Comparison of ENCODE assay signal across 11 mouse cellular contexts in the genomic region with DNA sequence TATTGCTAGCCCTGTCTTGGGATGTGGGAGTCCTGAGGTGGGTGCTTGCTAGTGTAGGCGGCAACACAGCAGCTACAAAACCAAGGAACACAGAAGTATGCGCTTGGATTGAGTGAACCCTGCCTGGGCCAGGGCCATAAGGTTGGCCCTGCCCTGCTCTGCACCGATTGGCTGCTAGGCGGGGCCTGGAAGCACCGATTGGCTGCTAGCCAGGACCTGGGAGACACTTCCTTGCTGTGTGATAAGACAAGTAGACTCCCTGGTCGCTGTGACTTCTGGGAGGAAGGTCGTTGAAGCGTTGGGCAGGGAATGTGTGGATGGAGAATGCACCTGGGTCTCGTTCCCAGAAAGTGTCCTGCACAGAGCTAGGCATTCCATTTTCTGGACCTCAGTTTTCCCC. TPM values are rescaled to one million over a fixed set of nuclear protein-coding genes. Genes with fewer than 3 reads are reported as not detected.
DNase-seq lines count a peak whose midpoint lies in the region; ATAC-seq and TF ChIP-seq lines count a peak whose summit lies in the region.
"Had no signal": no experiment of that assay in that cellular context is flagged by ENCODE, and none has a peak within 500 bp of the region (broad histone marks: within the 10 kb centered on the region; RNA-seq: fewer than 3 reads in every experiment).

No protein-coding gene starts in this region.

- no peak overlapping the region for H3K4me3 ChIP-seq in lung, embryonic 14.5 days (ENCODE audit: low read depth, low read length)
- H3K4me3 ChIP-seq in liver, postnatal 0 days (ENCODE audit: low read depth, low read length): no peak overlapping the region
- H3K4me3 ChIP-seq: embryonic facial prominence, embryonic 12.5 days had no signal

- H3K9ac ChIP-seq in lung, embryonic 14.5 days: no peak overlapping the region
- no peak overlapping the region for H3K9ac ChIP-seq in liver, postnatal 0 days (replicated peaks)
- H3K9ac ChIP-seq: embryonic facial prominence, embryonic 12.5 days had no signal

- intact Hi-C loops in gastrocnemius, postnatal 14 days (cut with DNase I; ENCODE audit: low total_unique reads): no loop called here

- TF ChIP-seq CTCF in lung, embryonic 14.5 days (IDR thresholded peaks at IDR 0.05; ENCODE audit: low read depth): no peak
- TF ChIP-seq CTCF in liver, postnatal 0 days (IDR thresholded peaks at IDR 0.05; ENCODE audit: low read depth): no peak

- H3K9me3 ChIP-seq in lung, embryonic 14.5 days (ENCODE audit: low read depth, low read length): no peaks in the 10 kb centered on the region
- H3K9me3 ChIP-seq in liver, postnatal 0 days (ENCODE audit: low read length): no peaks in the 10 kb centered on the region
- H3K9me3 ChIP-seq: embryonic facial prominence, embryonic 12.5 days had no signal

- no peaks in the 10 kb centered on the region; the same call in 1 of the 2 replicates for H3K4me1 ChIP-seq in lung, embryonic 14.5 days (ENCODE audit: insufficient read depth)
- 0 out of 2 replicates have a peak, but pooled peaks cover 2% of the 10 kb centered on the region for H3K4me1 ChIP-seq in liver, postnatal 0 days (ENCODE audit: insufficient read depth)
- H3K4me1 ChIP-seq: embryonic facial prominence, embryonic 12.5 days had no signal

- peak; percentile 62; the same call in 1 of the 2 replicates for ATAC-seq in lung, embryonic 14.5 days (ENCODE audit: insufficient read depth)
- ATAC-seq in liver, postnatal 0 days: no peak

- TF ChIP-seq EP300 in liver, postnatal 0 days (IDR thresholded peaks at IDR 0.05; ENCODE audit: low read depth): no peak

- 27% methylated on average over 9 of the region's 9 CpGs for WGBS in lung, embryonic 14.5 days
- 32% methylated on average over 9 of the region's 9 CpGs for WGBS in liver, postnatal 0 days (ENCODE audit: insufficient replicate concordance)

- peak; percentile 69 for DNase-seq in lung, embryonic 14.5 days
- no peak for DNase-seq in lung, postnatal 14 days
- DNase-seq in NIH3T3 (ENCODE audit: low read depth): peak; percentile 12
- peak; percentile 61 for DNase-seq in cerebellum, adult 9-11 months
- peak; percentile 64 for DNase-seq in liver, postnatal 0 days
- DNase-seq in frontal cortex, postnatal 14 days (ENCODE audit: low spot score in 2 of 2): no peak
- no peak for DNase-seq in gastrocnemius, postnatal 14 days
- no peak for DNase-seq in left cerebral cortex, adult 8-10 months (ENCODE audit: low spot score in 2 of 2)
- DNase-seq: kidney, adult 2 months; thymus, postnatal 25 days had no signal

- no peaks in the 10 kb centered on the region for H3K27me3 ChIP-seq in lung, embryonic 14.5 days (ENCODE audit: insufficient read depth, low read length)
- no peaks in the 10 kb centered on the region for H3K27me3 ChIP-seq in liver, postnatal 0 days (ENCODE audit: insufficient read depth, low read length)
- H3K27me3 ChIP-seq: embryonic facial prominence, embryonic 12.5 days had no signal

- H3K4me2 ChIP-seq in lung, embryonic 14.5 days: no peak overlapping the region
- H3K4me2 ChIP-seq in liver, postnatal 0 days (ENCODE audit: low read depth, low read length): no peak overlapping the region
- H3K4me2 ChIP-seq: embryonic facial prominence, embryonic 12.5 days had no signal

- no peak overlapping the region for H3K27ac ChIP-seq in lung, embryonic 14.5 days (ENCODE audit: low read depth)
- H3K27ac ChIP-seq in liver, postnatal 0 days (ENCODE audit: low read depth): no peak overlapping the region
- H3K27ac ChIP-seq: embryonic facial prominence, embryonic 12.5 days had no signal

- no peaks in the 10 kb centered on the region for H3K36me3 ChIP-seq in lung, embryonic 14.5 days (ENCODE audit: insufficient read depth)
- no peaks in the 10 kb centered on the region for H3K36me3 ChIP-seq in liver, postnatal 0 days (replicated peaks; ENCODE audit: insufficient read depth, low read length)
- H3K36me3 ChIP-seq: embryonic facial prominence, embryonic 12.5 days had no signal

RNA-seq across cellular contexts. Expression of a gene that starts 33.3 kb away (rescaled TPM):
- polyA plus RNA-seq in lung, embryonic 14.5 days (2014; fragmentation: Nextera tagmentation; extraction: Ambion mirVana): 212 and 239 TPM in 2 replicates
- 61.2 and 68.4 TPM in 2 replicates for polyA plus RNA-seq in liver, postnatal 0 days (2015; fragmentation: Nextera tagmentation; extraction: Ambion mirVana)
- 10 to 100 TPM; 67.7 to 73.6 TPM for total RNA-seq in gastrocnemius, postnatal 14 days (2021)
- total RNA-seq in left cerebral cortex, adult 8-10 months (2022): 100 to 1,000 TPM in 2 of 4 experiments, 10 to 100 TPM in 2; 87.5 to 106 (median 98.6) TPM

RNA-seq across cellular contexts. Expression of a gene that starts 47.4 kb away (rescaled TPM):
- polyA plus RNA-seq in lung, embryonic 14.5 days (2014; fragmentation: Nextera tagmentation; extraction: Ambion mirVana): 5.4 and 5.7 TPM in 2 replicates
- 0.56 and 0.71 TPM in 2 replicates for polyA plus RNA-seq in liver, postnatal 0 days (2015; fragmentation: Nextera tagmentation; extraction: Ambion mirVana)
- 1 to 10 TPM; 1.2 to 1.6 TPM for total RNA-seq in gastrocnemius, postnatal 14 days (2021)
- total RNA-seq in left cerebral cortex, adult 8-10 months (2022): 10 to 100 TPM; 12.1 to 15.8 (median 14.5) TPM

Comparison
In these comparisons a context has a peak if more than half of its experiments do, and no peak if none do; other contexts are left out.
1. DNase-seq: peak in lung, embryonic 14.5 days (single experiment), NIH3T3 (single experiment), cerebellum, adult 9-11 months (single experiment) and liver, postnatal 0 days (single experiment); none in lung, postnatal 14 days (single experiment), frontal cortex, postnatal 14 days (0 of 2), gastrocnemius, postnatal 14 days (single experiment) and left cerebral cortex, adult 8-10 months (0 of 2).
2. RNA of a gene that starts 47.4 kb away (total RNA-seq): 12.1 to 15.8 TPM in left cerebral cortex, adult 8-10 months; 1.2 to 1.6 TPM in gastrocnemius, postnatal 14 days; every median in the first group is over 4 times any median in the second.